8 mouse cellular contexts compared by ENCODE assay signal in the genomic region with DNA sequence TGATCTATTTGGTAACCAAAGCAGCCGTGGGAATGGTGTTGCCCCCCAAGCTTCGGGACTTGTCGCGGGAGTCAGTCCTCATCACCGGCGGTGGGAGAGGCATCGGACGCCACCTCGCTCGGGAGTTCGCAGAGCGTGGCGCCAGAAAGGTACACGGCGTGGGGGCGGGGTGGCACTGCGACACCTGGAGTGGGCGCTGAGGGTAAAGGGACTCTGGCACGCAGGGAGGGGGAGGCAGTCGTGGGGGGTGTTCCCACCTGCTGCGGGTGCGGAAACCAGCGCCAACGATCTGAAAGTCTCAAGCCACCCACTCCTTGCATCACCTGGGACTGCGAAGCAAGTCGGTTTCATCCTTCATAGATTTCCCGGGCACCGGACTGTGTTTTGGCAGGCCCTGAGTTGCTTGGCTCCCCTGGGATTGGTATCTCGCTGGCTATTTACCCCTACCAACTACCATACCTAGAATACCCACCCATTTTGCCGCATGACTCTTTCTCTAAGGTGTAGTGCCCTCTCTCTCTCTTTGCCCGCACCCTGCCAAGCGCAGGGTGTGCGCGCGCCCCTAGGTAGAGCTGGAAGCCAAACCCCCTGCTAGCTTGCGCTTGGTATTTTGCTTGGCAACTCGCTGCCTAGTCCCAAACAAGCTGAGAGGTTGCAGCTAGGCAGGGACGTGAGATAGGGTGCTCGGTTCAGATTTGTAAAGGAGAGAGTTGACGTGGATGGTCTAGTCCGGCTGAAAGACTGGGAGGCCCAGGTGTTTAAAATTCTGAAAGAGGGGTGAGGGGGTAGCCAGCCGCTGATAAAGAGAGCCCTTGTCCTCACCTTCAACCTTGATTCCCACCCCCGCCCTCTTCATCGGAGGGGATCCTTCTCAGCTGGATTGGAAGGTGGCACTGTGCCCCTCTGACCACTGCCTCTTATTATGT. TPM values are rescaled to one million over a fixed set of nuclear protein-coding genes. Genes with fewer than 3 reads are reported as not detected.
DNase-seq lines count a peak whose midpoint lies in the region; ATAC-seq and TF ChIP-seq lines count a peak whose summit lies in the region.

No protein-coding gene starts in this region.

- no peak for ATAC-seq in G1E (ENCODE audit: extremely low read depth, insufficient number of reproducible peaks, low FRiP score, poor library complexity, severe bottlenecking)
- ATAC-seq in embryonic facial prominence, embryonic 11.5 days (replicated peaks; ENCODE audit: insufficient number of reproducible peaks, low FRiP score, low TSS enrichment, low read depth) = no peak; the same call in 1 of the 2 replicates
- peak; percentile 12; the same call in 1 of the 2 replicates for ATAC-seq in heart, embryonic 16.5 days (replicated peaks; ENCODE audit: extremely low read depth, insufficient read depth, low FRiP score)
- ATAC-seq in megakaryocyte-erythroid progenitor cell, adult 5-6 weeks (replicated peaks; ENCODE audit: low FRiP score, low TSS enrichment, poor library complexity, severe bottlenecking) = peak; percentile 16
- no peak for ATAC-seq in frontal cortex, adult (ENCODE audit: low TSS enrichment)

- H3K4me3 ChIP-seq in G1E (ENCODE audit: low read depth, low read length) = peak overlapping the region; percentile 60
- H3K4me3 ChIP-seq in embryonic facial prominence, embryonic 11.5 days (ENCODE audit: low read depth, low read length) = peak overlapping the region; percentile 57
- peak overlapping the region; percentile 71 for H3K4me3 ChIP-seq in heart, embryonic 16.5 days (ENCODE audit: low read length)

- DNase-seq in A20 (ENCODE audit: low read depth, low spot score) = peak; percentile 62
- no peak for DNase-seq in G1E (ENCODE audit: low spot score)
- peak; percentile 38 for DNase-seq in embryonic facial prominence, embryonic 11.5 days (ENCODE audit: low spot score)
- peak; percentile 81 for DNase-seq in kidney, postnatal 10 days
- DNase-seq in spleen, postnatal 4 days (ENCODE audit: low spot score in 2 of 2) = peak; percentile 54 to 81

- 1% methylated on average over 44 of the region's 44 CpGs for WGBS in embryonic facial prominence, embryonic 11.5 days
- under 1% methylated on average over 44 of the region's 44 CpGs for WGBS in heart, embryonic 16.5 days

- H3K27me3 ChIP-seq in G1E (ENCODE audit: insufficient read depth, low read length) = peaks cover 18% of the 10 kb centered on the region; the same call in 1 of the 2 replicates
- no peaks in the 10 kb centered on the region for H3K27me3 ChIP-seq in embryonic facial prominence, embryonic 11.5 days (ENCODE audit: control insufficient read depth, insufficient read depth, low read length)
- no peaks in the 10 kb centered on the region for H3K27me3 ChIP-seq in heart, embryonic 16.5 days (ENCODE audit: control insufficient read depth, insufficient read depth, low read length)

- TF ChIP-seq CTCF in G1E (IDR thresholded peaks at IDR 0.05; ENCODE audit: low read depth, low read length) = no peak

- peak overlapping the region; percentile 88 for H3K4me2 ChIP-seq in embryonic facial prominence, embryonic 11.5 days (ENCODE audit: low read depth, low read length)
- H3K4me2 ChIP-seq in heart, embryonic 16.5 days (ENCODE audit: low read depth, low read length) = peak overlapping the region; percentile 99

- peak overlapping the region; percentile 63 for H3K9ac ChIP-seq in embryonic facial prominence, embryonic 11.5 days (replicated peaks; ENCODE audit: low read length)
- peak overlapping the region; percentile 79 for H3K9ac ChIP-seq in heart, embryonic 16.5 days (ENCODE audit: low read length)

- H3K27ac ChIP-seq in embryonic facial prominence, embryonic 11.5 days (replicated peaks; ENCODE audit: low read depth, low read length) = peak overlapping the region; percentile 44
- H3K27ac ChIP-seq in heart, embryonic 16.5 days (ENCODE audit: low read length) = peak overlapping the region; percentile 71

- H3K36me3 ChIP-seq in G1E (replicated peaks) = no peaks in the 10 kb centered on the region
- H3K36me3 ChIP-seq in embryonic facial prominence, embryonic 11.5 days (replicated peaks; ENCODE audit: control insufficient read depth, insufficient read depth, low read depth, low read length) = no peaks in the 10 kb centered on the region
- no peaks in the 10 kb centered on the region for H3K36me3 ChIP-seq in heart, embryonic 16.5 days (ENCODE audit: control insufficient read depth, insufficient read depth)

- peaks cover 27% of the 10 kb centered on the region for H3K4me1 ChIP-seq in G1E (ENCODE audit: insufficient read depth, low read depth, low read length)
- H3K4me1 ChIP-seq in embryonic facial prominence, embryonic 11.5 days (ENCODE audit: control insufficient read depth, insufficient read depth, low read length) = peaks cover 3% of the 10 kb centered on the region
- H3K4me1 ChIP-seq in heart, embryonic 16.5 days (ENCODE audit: control insufficient read depth, insufficient read depth, low read length) = peaks cover 38% of the 10 kb centered on the region

- H3K9me3 ChIP-seq in G1E (replicated peaks) = peaks cover 6% of the 10 kb centered on the region; the same call in 1 of the 2 replicates
- H3K9me3 ChIP-seq in embryonic facial prominence, embryonic 11.5 days (replicated peaks; ENCODE audit: control insufficient read depth, low read length) = no peaks in the 10 kb centered on the region
- H3K9me3 ChIP-seq in heart, embryonic 16.5 days (replicated peaks; ENCODE audit: control insufficient read depth, low read length) = no peaks in the 10 kb centered on the region

RNA-seq across cellular contexts. Expression of a gene that starts 1.2 kb away (rescaled TPM):
- total RNA-seq in G1E (2014; fragmentation: Nextera tagmentation) (2.4 and 4.4 TPM in 2 replicates), G1E (2017) (20.9 and 22.4 TPM in 2 replicates)
- 0.07 and 0.36 TPM in 2 replicates for polyA plus RNA-seq in G1E (2012)
- polyA plus RNA-seq in embryonic facial prominence, embryonic 11.5 days (2014; fragmentation: Nextera tagmentation; extraction: Ambion mirVana) = 41.9 and 45.7 TPM in 2 replicates
- polyA plus RNA-seq in heart, embryonic 16.5 days (2015; fragmentation: Nextera tagmentation; extraction: Ambion mirVana) = 36.8 and 37.0 TPM in 2 replicates
- total RNA-seq in megakaryocyte-erythroid progenitor cell, adult 5-6 weeks (2014; fragmentation: Nextera tagmentation) = 1.9 and 11.1 TPM in 2 replicates
- 3.0 and 6.7 TPM in 2 replicates for total RNA-seq in megakaryocyte-erythroid progenitor cell, adult 5-6 weeks (2017)

Comparison
In these comparisons a context has a peak if more than half of its experiments do, and no peak if none do; other contexts are left out.
1. ATAC-seq: peak in heart, embryonic 16.5 days (single experiment) and megakaryocyte-erythroid progenitor cell, adult 5-6 weeks (single experiment); none in G1E (single experiment), embryonic facial prominence, embryonic 11.5 days (single experiment) and frontal cortex, adult (single experiment).
2. RNA of a gene that starts 1.2 kb away (polyA plus RNA-seq): 41.9 to 45.7 TPM in embryonic facial prominence, embryonic 11.5 days and 36.8 to 37.0 TPM in heart, embryonic 16.5 days; 0.07 to 0.36 TPM in G1E; every median in the first group is over 10 times any median in the second.
3. Peak in every context shown above with its lines, with median percentiles within 50 percentile points of each other: H3K4me3 ChIP-seq.